Mouse (Mus musculus): ENCODE results near the gene Mrps36.

DNA sequence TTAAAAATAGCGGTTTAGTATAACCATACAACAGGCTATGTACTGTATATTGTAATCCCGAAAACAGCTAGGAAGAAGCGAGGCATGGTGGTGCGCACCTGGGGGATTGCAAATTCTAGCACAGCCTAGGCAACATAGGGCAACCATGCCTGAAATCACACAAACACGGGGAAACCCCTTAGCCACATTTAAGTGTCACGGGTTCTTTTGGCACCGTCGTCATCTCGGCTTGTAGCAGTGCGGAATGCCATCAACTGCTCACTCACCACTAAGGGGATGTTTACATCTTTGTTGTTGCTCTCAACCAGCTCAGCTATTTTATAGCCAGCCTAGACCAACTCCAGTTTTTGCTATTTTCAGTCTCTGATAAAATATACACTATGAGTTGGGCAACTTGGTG lies 45.6 kb downstream of the Mrps36 start:
- TF ChIP-seq CTCF (IDR thresholded peaks at IDR 0.05; ENCODE audit: insufficient read depth, low read length): no peak
- no peak for TF ChIP-seq POLR2A (IDR thresholded peaks at IDR 0.05; ENCODE audit: borderline replicate concordance, extremely low read depth, low read depth, low read length)
